Mouse (Mus musculus) MEL (cell line): ENCODE measurements around the gene Elf5.

Source experiments
- CTCF ChIP-seq, 3 experiments: IDR thresholded peaks in 2 of 3; conservative IDR thresholded peaks in 1 of 3; 2 replicates each; pipeline ENCODE4 v1.5.1; 2011 to 2012; ENCODE audit warnings: low read length in 3 of 3, low read depth in 2 of 3, mild to moderate bottlenecking in 2 of 3, improper control_type of control experiment in 1 of 3, inconsistent platforms in 1 of 3, mixed read lengths in 1 of 3, moderate library complexity in 1 of 3; ENCODE audit not compliant: control insufficient read depth in 1 of 3, insufficient read depth in 1 of 3, poor library complexity in 1 of 3, severe bottlenecking in 1 of 3
- MXI1 ChIP-seq: IDR thresholded peaks from 2 replicates; pipeline ENCODE4 v1.6.1; 2011; ENCODE audit warnings: mild to moderate bottlenecking, low read depth, low read length, improper control_type of control experiment
- MYC ChIP-seq: IDR thresholded peaks from 2 replicates; pipeline ENCODE4 v1.6.1; 2011; ENCODE audit warnings: low read depth, mild to moderate bottlenecking, low read length, improper control_type of control experiment, moderate library complexity
- POLR2A ChIP-seq, 2 experiments: IDR thresholded peaks; 2 replicates each; pipeline ENCODE4 v1.6.1; 2011 to 2012; ENCODE audit warnings: low read length in 2 of 2, mild to moderate bottlenecking in 2 of 2, control low read depth in 1 of 2, improper control_type of control experiment in 1 of 2, low read depth in 1 of 2, moderate library complexity in 1 of 2; ENCODE audit not compliant: control insufficient read depth in 1 of 2, insufficient read depth in 1 of 2, poor library complexity in 1 of 2
- TBP ChIP-seq: IDR thresholded peaks from 2 replicates; pipeline ENCODE4 v1.8.0; 2011; ENCODE audit warnings: low read depth, low read length, improper control_type of control experiment
- TCF12 ChIP-seq: IDR thresholded peaks from 2 replicates; pipeline ENCODE4 v1.6.1; 2014; ENCODE audit warnings: low read depth, mild to moderate bottlenecking, inconsistent platforms, low read length, improper control_type of control experiment, moderate library complexity
- ZC3H11A ChIP-seq: IDR thresholded peaks from 2 replicates; pipeline ENCODE4 v1.6.1; 2012; ENCODE audit warnings: low read depth, mild to moderate bottlenecking, inconsistent platforms, low read length, improper control_type of control experiment

- TF ChIP-seq ZC3H11A (no peak), MYC (no peak), CTCF (IDR thresholded peaks at IDR 0.05 in 2 of 3, conservative IDR thresholded peaks at IDR 0.05 in 1 of 3; ENCODE audit: control insufficient read depth in 1 of 3, insufficient read depth in 1 of 3, low read depth in 2 of 3, low read length in 3 of 3, poor library complexity in 1 of 3, severe bottlenecking in 1 of 3) (no peak), POLR2A (IDR thresholded peaks at IDR 0.05; ENCODE audit: control insufficient read depth in 1 of 2, insufficient read depth in 1 of 2, low read depth in 1 of 2, low read length in 2 of 2, poor library complexity in 1 of 2) (no peak), TCF12 (no peak), TBP (no peak), MXI1 (no peak)
Measured at GRCm38 (mm10) chr2:103457048-103457447, 45.6 kb downstream of the Elf5 start.
